Mouse (Mus musculus): ENCODE measurements around the gene Itga9.

Gene Itga9

GRCm38 (mm10) chr9:118726550-118726949, 120.1 kb downstream of the Itga9 start:
- DNase-seq (ENCODE audit: low spot score in 2 of 2), result no peak

DNA sequence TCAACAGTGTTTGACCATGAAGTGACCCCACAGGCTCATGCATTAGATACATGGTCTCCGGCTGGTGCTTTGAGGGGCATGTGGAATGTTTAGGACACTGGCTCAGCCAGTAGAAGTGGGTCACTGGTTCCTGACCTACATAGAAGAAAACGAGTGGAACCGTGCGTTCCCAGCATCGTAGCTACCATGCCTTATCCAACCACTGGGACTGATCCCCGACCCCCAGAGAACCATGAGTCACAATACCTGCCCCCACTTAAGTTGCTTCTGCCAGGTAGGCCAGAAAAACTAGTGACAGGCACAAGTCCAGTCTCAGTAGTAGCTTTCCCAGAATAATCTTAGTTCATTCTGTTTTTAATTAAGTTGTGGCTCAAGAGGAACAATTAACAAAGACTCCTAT, 121.8 kb downstream of the Itga9 start:
- no peak for DNase-seq (ENCODE audit: low spot score in 2 of 2)

DNA sequence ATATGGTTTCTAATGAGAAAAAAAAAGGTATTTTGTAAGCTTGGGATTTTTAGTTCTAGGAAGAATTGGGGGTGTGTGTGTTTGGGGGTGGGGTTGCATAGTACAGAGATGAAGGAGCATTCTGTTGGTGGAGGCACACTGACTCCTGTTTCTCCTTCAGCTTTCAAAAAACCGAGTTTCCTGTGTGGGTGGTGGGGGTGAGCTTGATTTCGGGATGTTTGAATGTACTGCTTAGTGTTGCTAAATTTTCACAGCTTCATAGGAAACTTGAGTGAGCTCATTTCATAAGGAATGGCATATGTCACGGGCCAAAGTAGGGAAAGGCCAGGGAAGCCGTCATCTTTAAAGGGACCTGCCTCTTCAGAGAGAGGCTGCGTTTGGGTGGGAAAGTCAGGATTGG, 122.5 kb downstream of the Itga9 start:
- no peak for DNase-seq (ENCODE audit: low spot score in 2 of 2)

DNA sequence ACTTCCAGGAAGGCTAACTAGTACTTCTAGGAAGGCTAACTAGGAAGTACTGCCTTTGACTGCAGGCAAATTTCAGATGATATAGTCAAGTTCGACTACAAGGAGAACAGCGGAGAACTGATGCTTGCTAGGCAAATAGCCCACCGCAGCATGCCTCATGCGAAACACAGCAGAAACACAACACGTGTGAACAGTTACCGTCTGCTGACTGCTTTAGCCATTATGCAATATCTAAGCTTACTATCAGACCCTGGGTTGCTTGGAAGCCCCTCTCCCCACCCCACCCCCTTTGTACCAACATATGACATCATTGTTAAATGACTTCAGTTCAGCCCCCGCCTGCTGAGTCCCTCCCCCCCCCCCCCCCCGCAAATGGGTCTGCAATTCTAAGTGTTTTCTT, 123.7 kb downstream of the Itga9 start:
- no peak for DNase-seq (ENCODE audit: low spot score in 2 of 2)

DNA sequence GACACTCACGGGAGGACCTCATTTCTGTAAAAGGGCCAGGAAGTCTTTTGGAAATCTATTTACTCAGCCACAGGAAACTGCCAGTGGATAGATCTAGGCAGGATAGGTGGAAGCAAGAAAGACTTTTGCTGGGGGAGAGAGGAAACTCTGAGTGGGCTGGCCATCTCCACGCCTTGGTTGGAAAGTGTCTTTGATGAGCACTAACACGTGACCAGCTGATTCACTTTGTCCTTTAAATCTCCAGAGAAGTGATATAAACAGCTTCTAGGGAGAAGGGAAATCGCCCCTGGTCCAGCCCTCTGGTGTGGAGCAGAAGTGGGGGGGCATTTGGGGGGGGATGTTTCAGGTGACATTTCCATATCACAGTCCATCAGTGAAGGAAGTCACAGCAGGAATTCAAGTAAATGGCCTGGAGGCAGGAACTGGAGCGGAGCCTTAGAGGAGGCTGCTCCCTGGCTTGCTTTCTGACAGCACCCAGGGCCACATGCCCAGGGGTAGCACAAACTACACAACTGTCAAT, 124.4 kb downstream of the Itga9 start:
- DNase-seq (ENCODE audit: low spot score in 2 of 2), result no peak

GRCm38 (mm10) chr9:118731650-118732049, 125.2 kb downstream of the Itga9 start:
- DNase-seq (ENCODE audit: low spot score in 2 of 2), result no peak

DNA sequence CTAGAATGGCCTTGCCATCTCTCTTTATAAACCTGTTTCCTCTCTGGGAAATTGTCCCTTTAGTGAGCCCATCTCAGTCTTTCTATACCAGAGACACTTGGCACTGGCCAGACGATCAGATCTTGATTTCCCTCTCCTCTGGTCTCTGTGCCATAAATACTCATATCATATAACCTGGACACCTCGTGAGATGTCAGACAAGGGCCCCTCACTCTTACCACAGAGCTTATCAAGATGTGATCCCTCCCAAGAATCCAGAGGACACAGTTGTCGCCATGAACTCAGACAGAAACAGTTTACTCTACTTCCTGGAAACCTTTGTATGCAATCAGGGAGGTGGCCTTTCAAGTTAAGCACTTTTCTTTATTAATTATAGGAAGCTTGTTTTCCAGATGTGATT, 127.1 kb downstream of the Itga9 start:
- no peak for DNase-seq (ENCODE audit: low spot score in 2 of 2)

- no peak for DNase-seq (ENCODE audit: low spot score in 2 of 2)
Measured at GRCm38 (mm10) chr9:118737124-118737523, 130.6 kb downstream of the Itga9 start.

GRCm38 (mm10) chr9:118737601-118738137, 131.2 kb downstream of the Itga9 start:
- no peak for DNase-seq (ENCODE audit: low spot score in 2 of 2)

- no peak for DNase-seq (ENCODE audit: low spot score in 2 of 2)
Measured at GRCm38 (mm10) chr9:118738311-118738710, 131.8 kb downstream of the Itga9 start.

GRCm38 (mm10) chr9:118739071-118739470, 132.6 kb downstream of the Itga9 start:
- DNase-seq (ENCODE audit: low spot score in 2 of 2), result no peak

DNA sequence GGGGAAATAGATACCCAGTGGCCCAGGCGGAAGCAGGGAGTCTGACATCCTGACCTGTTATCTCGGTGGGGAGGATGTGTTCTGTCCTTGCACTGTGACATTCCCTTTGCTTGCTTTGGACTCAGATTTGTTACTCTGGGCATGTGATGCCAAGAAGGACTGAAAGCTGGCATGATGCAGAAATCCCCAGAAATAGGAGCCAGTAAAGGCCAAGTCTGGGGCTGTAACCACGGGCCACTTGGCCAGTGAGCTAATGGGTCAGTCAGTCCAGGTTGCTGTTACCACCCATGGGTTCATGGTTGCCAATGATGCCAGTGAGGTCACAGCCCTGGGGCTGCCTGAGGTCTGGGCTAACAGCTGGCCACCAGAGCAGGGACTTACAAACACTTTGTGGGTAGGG, 133.2 kb downstream of the Itga9 start:
- DNase-seq (ENCODE audit: low spot score in 2 of 2), result no peak

- no peak for DNase-seq (ENCODE audit: low spot score in 2 of 2)
Measured at GRCm38 (mm10) chr9:118741268-118741667, 134.8 kb downstream of the Itga9 start.

GRCm38 (mm10) chr9:118749335-118749949, 143.0 kb downstream of the Itga9 start:
- DNase-seq (ENCODE audit: low spot score in 2 of 2), result no peak

- no peak for DNase-seq (ENCODE audit: low spot score in 2 of 2)
Measured at GRCm38 (mm10) chr9:118750828-118751227, 144.3 kb downstream of the Itga9 start.

DNA sequence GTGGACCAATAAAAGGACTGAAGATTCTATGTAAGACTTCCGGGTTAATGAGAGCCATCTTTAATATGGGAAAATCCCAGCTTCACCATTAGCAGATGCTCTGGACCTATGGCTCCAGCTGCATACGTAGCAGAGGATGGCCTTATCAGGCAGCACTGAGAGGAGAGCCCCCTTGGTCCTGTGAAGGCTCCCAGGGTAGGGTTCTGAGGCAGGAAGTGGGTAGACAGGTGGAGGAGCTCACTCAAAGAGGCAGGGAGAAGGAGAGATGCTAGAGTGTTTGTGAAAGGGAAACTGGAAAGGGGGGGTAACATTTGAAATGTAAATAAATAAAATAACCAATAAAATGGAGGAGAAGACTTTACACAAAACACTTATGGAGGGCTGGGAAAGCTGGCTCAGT, 145.9 kb downstream of the Itga9 start:
- no peak for DNase-seq (ENCODE audit: low spot score in 2 of 2)

GRCm38 (mm10) chr9:118759462-118759861, 153.0 kb downstream of the Itga9 start:
- no peak for DNase-seq (ENCODE audit: low spot score in 2 of 2)

- DNase-seq (ENCODE audit: low spot score in 2 of 2), result no peak
Measured at GRCm38 (mm10) chr9:118761953-118762590, 155.6 kb downstream of the Itga9 start.

DNA sequence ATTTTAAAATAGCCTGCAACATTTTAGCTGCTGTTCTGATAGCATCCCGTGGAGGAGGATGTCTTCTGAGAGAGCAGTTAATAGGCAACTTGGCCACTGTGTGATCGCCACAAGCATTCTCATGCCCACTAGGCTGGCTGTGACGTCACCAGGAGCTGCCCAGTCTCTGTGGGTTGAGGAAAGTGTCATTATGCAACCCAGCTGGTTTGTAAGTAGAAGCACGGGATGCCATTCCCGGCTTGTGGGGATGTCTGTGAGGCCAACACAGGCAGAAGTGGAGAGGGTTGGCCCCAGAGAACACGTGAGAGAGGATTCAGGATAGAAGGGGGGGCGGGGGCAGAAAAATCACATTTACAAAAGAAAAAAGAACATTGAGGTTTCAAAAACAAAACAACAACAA, 156.3 kb downstream of the Itga9 start:
- peak in 1 of 2 experiments; percentile 18 for DNase-seq (ENCODE audit: low spot score in 2 of 2)

- no peak for DNase-seq (ENCODE audit: low spot score in 2 of 2)
Measured at GRCm38 (mm10) chr9:118763203-118763602, 156.7 kb downstream of the Itga9 start.

GRCm38 (mm10) chr9:118763646-118764045, 157.2 kb downstream of the Itga9 start:
- no peak for DNase-seq (ENCODE audit: low spot score in 2 of 2)

- DNase-seq (ENCODE audit: low spot score in 2 of 2), result no peak
Measured at GRCm38 (mm10) chr9:118765059-118765458, 158.6 kb downstream of the Itga9 start.

DNA sequence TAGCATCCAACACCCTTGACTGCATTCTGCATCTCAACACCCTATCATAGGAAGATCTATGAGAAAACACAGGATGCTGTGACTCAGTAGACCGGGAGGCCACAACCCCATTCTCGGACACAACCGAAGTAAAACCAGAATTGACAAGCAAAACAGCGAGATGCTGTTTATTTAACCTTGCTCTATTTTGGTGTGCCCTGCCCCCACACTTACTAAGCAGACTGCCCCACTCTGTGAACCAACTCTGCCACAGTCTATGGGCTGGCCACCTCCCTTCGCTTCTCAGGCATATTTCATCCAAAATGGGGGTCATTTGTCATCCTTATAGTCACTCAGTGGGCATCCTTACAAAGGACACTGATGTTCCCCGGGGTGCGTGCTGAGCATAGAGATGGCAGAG, 160.5 kb downstream of the Itga9 start:
- DNase-seq (ENCODE audit: low spot score in 2 of 2), result no peak

Data from frontal cortex, postnatal 25 days (tissue).